Mouse (Mus musculus): Measurements from ENCODE around the gene Bcas3. TPM values are rescaled to one million over a fixed set of nuclear protein-coding genes. Genes with fewer than 3 reads are reported as not detected.

Gene Bcas3
- polyA plus RNA-seq, 1 experiment: 25.3 TPM

- Histone ChIP-seq H3K27me3 (ENCODE audit: control insufficient read depth, insufficient read depth, low read length) (peaks cover 45% of the 10 kb centered on the region), H3K4me1 (ENCODE audit: control insufficient read depth, insufficient read depth, insufficient read length) (peaks cover 12% of the 10 kb centered on the region; the same call in 1 of the 2 replicates), H3K4me3 (ENCODE audit: extremely low read depth, insufficient read depth, insufficient read length) (no peak overlapping the region), H3K36me3 (ENCODE audit: control insufficient read depth, insufficient read depth, low read length) (no peaks in the 10 kb centered on the region), H3K27ac (ENCODE audit: insufficient read depth, low read length) (no peak overlapping the region)
- WGBS: 20% methylated on average over 9 of the region's 9 CpGs
- no peak for DNase-seq (ENCODE audit: low read depth in 1 of 2, low spot score in 2 of 2)
- TF ChIP-seq POLR2A (IDR thresholded peaks at IDR 0.05; ENCODE audit: low read depth, low read length) (no peak), CTCF (IDR thresholded peaks at IDR 0.05; ENCODE audit: extremely low read depth, insufficient read depth, insufficient read length, insufficient replicate concordance) (no peak)
Observed at GRCm38 (mm10) chr11:85835001-85835752, 482.2 kb downstream of the Bcas3 start.

- Histone ChIP-seq H3K27me3 (ENCODE audit: control insufficient read depth, insufficient read depth, low read length) (peaks cover 49% of the 10 kb centered on the region), H3K4me3 (ENCODE audit: extremely low read depth, insufficient read depth, insufficient read length) (no peak overlapping the region), H3K27ac (ENCODE audit: insufficient read depth, low read length) (no peak overlapping the region), H3K36me3 (ENCODE audit: control insufficient read depth, insufficient read depth, low read length) (no peaks in the 10 kb centered on the region), H3K4me1 (ENCODE audit: control insufficient read depth, insufficient read depth, insufficient read length) (peaks cover 12% of the 10 kb centered on the region)
- DNase-seq (ENCODE audit: low read depth in 1 of 2, low spot score in 2 of 2): no peak
- no peak for TF ChIP-seq POLR2A (IDR thresholded peaks at IDR 0.05; ENCODE audit: low read depth, low read length)
- TF ChIP-seq CTCF (IDR thresholded peaks at IDR 0.05; ENCODE audit: extremely low read depth, insufficient read depth, insufficient read length, insufficient replicate concordance): no peak
- WGBS: 18% methylated on average over 16 of the region's 16 CpGs
Observed at GRCm38 (mm10) chr11:85835753-85836522, 483.0 kb downstream of the Bcas3 start.

GRCm38 (mm10) chr11:85836523-85837290, 483.7 kb downstream of the Bcas3 start:
- peaks cover 55% of the 10 kb centered on the region for H3K27me3 ChIP-seq (ENCODE audit: control insufficient read depth, insufficient read depth, low read length)
- no peak for DNase-seq (ENCODE audit: low read depth in 1 of 2, low spot score in 2 of 2)
- TF ChIP-seq CTCF (IDR thresholded peaks at IDR 0.05; ENCODE audit: extremely low read depth, insufficient read depth, insufficient read length, insufficient replicate concordance) (no peak), POLR2A (IDR thresholded peaks at IDR 0.05; ENCODE audit: low read depth, low read length) (no peak)
- 14% methylated on average over 32 of the region's 32 CpGs for WGBS
- H3K4me3 ChIP-seq (ENCODE audit: extremely low read depth, insufficient read depth, insufficient read length): no peak overlapping the region
- H3K36me3 ChIP-seq (ENCODE audit: control insufficient read depth, insufficient read depth, low read length): no peaks in the 10 kb centered on the region
- no peak overlapping the region for H3K27ac ChIP-seq (ENCODE audit: insufficient read depth, low read length)
- peaks cover 16% of the 10 kb centered on the region for H3K4me1 ChIP-seq (ENCODE audit: control insufficient read depth, insufficient read depth, insufficient read length)

GRCm38 (mm10) chr11:85837291-85837647, 484.3 kb downstream of the Bcas3 start:
- H3K27me3 ChIP-seq (ENCODE audit: control insufficient read depth, insufficient read depth, low read length): peaks cover 55% of the 10 kb centered on the region
- no peak for TF ChIP-seq POLR2A (IDR thresholded peaks at IDR 0.05; ENCODE audit: low read depth, low read length)
- no peak for TF ChIP-seq CTCF (IDR thresholded peaks at IDR 0.05; ENCODE audit: extremely low read depth, insufficient read depth, insufficient read length, insufficient replicate concordance)
- WGBS: 14% methylated on average over 18 of the region's 18 CpGs
- peaks cover 18% of the 10 kb centered on the region for H3K4me1 ChIP-seq (ENCODE audit: control insufficient read depth, insufficient read depth, insufficient read length)
- H3K27ac ChIP-seq (ENCODE audit: insufficient read depth, low read length): no peak overlapping the region
- H3K36me3 ChIP-seq (ENCODE audit: control insufficient read depth, insufficient read depth, low read length): no peaks in the 10 kb centered on the region
- DNase-seq (ENCODE audit: low read depth in 1 of 2, low spot score in 2 of 2): no peak
- H3K4me3 ChIP-seq (ENCODE audit: extremely low read depth, insufficient read depth, insufficient read length): no peak overlapping the region

GRCm38 (mm10) chr11:85837648-85838423, 484.9 kb downstream of the Bcas3 start:
- TF ChIP-seq POLR2A (IDR thresholded peaks at IDR 0.05; ENCODE audit: low read depth, low read length) (no peak), CTCF (IDR thresholded peaks at IDR 0.05; ENCODE audit: extremely low read depth, insufficient read depth, insufficient read length, insufficient replicate concordance) (no peak)
- peaks cover 51% of the 10 kb centered on the region for H3K27me3 ChIP-seq (ENCODE audit: control insufficient read depth, insufficient read depth, low read length)
- no peak overlapping the region for H3K27ac ChIP-seq (ENCODE audit: insufficient read depth, low read length)
- H3K4me3 ChIP-seq (ENCODE audit: extremely low read depth, insufficient read depth, insufficient read length): no peak overlapping the region
- no peak for DNase-seq (ENCODE audit: low read depth in 1 of 2, low spot score in 2 of 2)
- peaks cover 18% of the 10 kb centered on the region for H3K4me1 ChIP-seq (ENCODE audit: control insufficient read depth, insufficient read depth, insufficient read length)
- 7% methylated on average over 67 of the region's 67 CpGs for WGBS
- H3K36me3 ChIP-seq (ENCODE audit: control insufficient read depth, insufficient read depth, low read length): no peaks in the 10 kb centered on the region
